Mouse (Mus musculus): ENCODE results near the gene Pxdn. TPM values are rescaled to one million over a fixed set of nuclear protein-coding genes. Genes with fewer than 3 reads are reported as not detected.

Gene Pxdn
- polyA plus RNA-seq, 1 experiment from 2014 or later, result 58.0 TPM

GRCm38 (mm10) chr12:29944650-29945049 lies 7.2 kb downstream of the Pxdn start:
- Histone ChIP-seq H3K4me2 (ENCODE audit: low read depth, low read length) (no peak overlapping the region), H3K27me3 (ENCODE audit: control insufficient read depth, insufficient read depth, low read length) (no peaks in the 10 kb centered on the region), H3K4me3 (ENCODE audit: low read length) (no peak overlapping the region), H3K36me3 (ENCODE audit: control insufficient read depth, insufficient read depth) (no peaks in the 10 kb centered on the region), H3K4me1 (ENCODE audit: control insufficient read depth, insufficient read depth, low read length) (peaks cover 64% of the 10 kb centered on the region), H3K27ac (ENCODE audit: low read length) (no peak overlapping the region), H3K9ac (ENCODE audit: low read length) (no peak overlapping the region), H3K9me3 (replicated peaks; ENCODE audit: control insufficient read depth, low read length) (no peaks in the 10 kb centered on the region)
- 64% methylated on average over 3 of the region's 3 CpGs for WGBS
- ATAC-seq (replicated peaks; ENCODE audit: extremely low read depth, insufficient read depth, low FRiP score), result no peak

- H3K9ac ChIP-seq (ENCODE audit: low read length), result no peak overlapping the region
- H3K36me3 ChIP-seq (ENCODE audit: control insufficient read depth, insufficient read depth), result no peaks in the 10 kb centered on the region
- H3K4me2 ChIP-seq (ENCODE audit: low read depth, low read length), result no peak overlapping the region
- no peak overlapping the region for H3K4me3 ChIP-seq (ENCODE audit: low read length)
- H3K27ac ChIP-seq (ENCODE audit: low read length), result no peak overlapping the region
- H3K4me1 ChIP-seq (ENCODE audit: control insufficient read depth, insufficient read depth, low read length), result peaks cover 58% of the 10 kb centered on the region
- 64% methylated on average over 6 of the region's 6 CpGs for WGBS
- H3K27me3 ChIP-seq (ENCODE audit: control insufficient read depth, insufficient read depth, low read length), result no peaks in the 10 kb centered on the region
- no peak for ATAC-seq (replicated peaks; ENCODE audit: extremely low read depth, insufficient read depth, low FRiP score)
- H3K9me3 ChIP-seq (replicated peaks; ENCODE audit: control insufficient read depth, low read length), result no peaks in the 10 kb centered on the region
Measured at GRCm38 (mm10) chr12:29945182-29945743, 7.9 kb downstream of the Pxdn start.

- 56% methylated on average over 6 of the region's 6 CpGs for WGBS
- peak; percentile 67 for ATAC-seq (replicated peaks; ENCODE audit: extremely low read depth, insufficient read depth, low FRiP score)
- H3K4me2 ChIP-seq (ENCODE audit: low read depth, low read length), result no peak overlapping the region
Measured at GRCm38 (mm10) chr12:29951043-29951442, 13.6 kb downstream of the Pxdn start.

GRCm38 (mm10) chr12:29951485-29951884 lies 14.1 kb downstream of the Pxdn start:
- H3K4me3 ChIP-seq (ENCODE audit: low read length), result no peak overlapping the region
- peak overlapping the region; percentile 64 for H3K27ac ChIP-seq (ENCODE audit: low read length)
- H3K9me3 ChIP-seq (replicated peaks; ENCODE audit: control insufficient read depth, low read length), result no peaks in the 10 kb centered on the region
- peaks cover 44% of the 10 kb centered on the region for H3K4me1 ChIP-seq (ENCODE audit: control insufficient read depth, insufficient read depth, low read length)
- ATAC-seq (replicated peaks; ENCODE audit: extremely low read depth, insufficient read depth, low FRiP score), result peak; percentile 4; the same call in 1 of the 2 replicates
- H3K4me2 ChIP-seq (ENCODE audit: low read depth, low read length), result no peak overlapping the region; the same call in 1 of the 2 replicates
- no peak overlapping the region for H3K9ac ChIP-seq (ENCODE audit: low read length)
- H3K36me3 ChIP-seq (ENCODE audit: control insufficient read depth, insufficient read depth), result no peaks in the 10 kb centered on the region
- WGBS, result 76% methylated on average over 5 of the region's 5 CpGs
- no peaks in the 10 kb centered on the region for H3K27me3 ChIP-seq (ENCODE audit: control insufficient read depth, insufficient read depth, low read length)

More at GRCm38 (mm10) chr12:29951043-29951442, 13.6 kb downstream of the Pxdn start:
- no peak overlapping the region for H3K4me3 ChIP-seq (ENCODE audit: low read length)
- H3K27ac ChIP-seq (ENCODE audit: low read length), result peak overlapping the region; percentile 67
- H3K9ac ChIP-seq (ENCODE audit: low read length), result no peak overlapping the region
- no peaks in the 10 kb centered on the region for H3K9me3 ChIP-seq (replicated peaks; ENCODE audit: control insufficient read depth, low read length)
- peaks cover 48% of the 10 kb centered on the region for H3K4me1 ChIP-seq (ENCODE audit: control insufficient read depth, insufficient read depth, low read length)
- no peaks in the 10 kb centered on the region for H3K36me3 ChIP-seq (ENCODE audit: control insufficient read depth, insufficient read depth)
- no peaks in the 10 kb centered on the region for H3K27me3 ChIP-seq (ENCODE audit: control insufficient read depth, insufficient read depth, low read length)

GRCm38 (mm10) chr12:29952102-29952501 lies 14.7 kb downstream of the Pxdn start:
- H3K36me3 ChIP-seq (ENCODE audit: control insufficient read depth, insufficient read depth), result no peaks in the 10 kb centered on the region
- ATAC-seq (replicated peaks; ENCODE audit: extremely low read depth, insufficient read depth, low FRiP score), result no peak
- peak overlapping the region; percentile 64 for H3K27ac ChIP-seq (ENCODE audit: low read length)
- H3K9me3 ChIP-seq (replicated peaks; ENCODE audit: control insufficient read depth, low read length), result no peaks in the 10 kb centered on the region
- no peak overlapping the region for H3K9ac ChIP-seq (ENCODE audit: low read length)
- H3K4me1 ChIP-seq (ENCODE audit: control insufficient read depth, insufficient read depth, low read length), result peaks cover 47% of the 10 kb centered on the region
- 35% methylated on average over 6 of the region's 6 CpGs for WGBS
- no peak overlapping the region for H3K4me3 ChIP-seq (ENCODE audit: low read length)
- no peaks in the 10 kb centered on the region for H3K27me3 ChIP-seq (ENCODE audit: control insufficient read depth, insufficient read depth, low read length)
- H3K4me2 ChIP-seq (ENCODE audit: low read depth, low read length), result no peak overlapping the region

GRCm38 (mm10) chr12:29953999-29954398 lies 16.6 kb downstream of the Pxdn start:
- peaks cover 43% of the 10 kb centered on the region for H3K4me1 ChIP-seq (ENCODE audit: control insufficient read depth, insufficient read depth, low read length)

GRCm38 (mm10) chr12:29954464-29954863 lies 17.1 kb downstream of the Pxdn start:
- H3K4me1 ChIP-seq (ENCODE audit: control insufficient read depth, insufficient read depth, low read length), result peaks cover 40% of the 10 kb centered on the region
- no peaks in the 10 kb centered on the region for H3K9me3 ChIP-seq (replicated peaks; ENCODE audit: control insufficient read depth, low read length)
- no peak for ATAC-seq (replicated peaks; ENCODE audit: extremely low read depth, insufficient read depth, low FRiP score)
- H3K4me3 ChIP-seq (ENCODE audit: low read length), result no peak overlapping the region
- no peak overlapping the region for H3K9ac ChIP-seq (ENCODE audit: low read length)
- peak overlapping the region; percentile 75 for H3K27ac ChIP-seq (ENCODE audit: low read length)
- 72% methylated on average over 3 of the region's 3 CpGs for WGBS
- no peaks in the 10 kb centered on the region for H3K36me3 ChIP-seq (ENCODE audit: control insufficient read depth, insufficient read depth)
- H3K4me2 ChIP-seq (ENCODE audit: low read depth, low read length), result no peak overlapping the region
- H3K27me3 ChIP-seq (ENCODE audit: control insufficient read depth, insufficient read depth, low read length), result no peaks in the 10 kb centered on the region

More at GRCm38 (mm10) chr12:29953999-29954398, 16.6 kb downstream of the Pxdn start:
- Histone ChIP-seq H3K27ac (ENCODE audit: low read length) (peak overlapping the region; percentile 75), H3K4me3 (ENCODE audit: low read length) (no peak overlapping the region), H3K4me2 (ENCODE audit: low read depth, low read length) (no peak overlapping the region), H3K36me3 (ENCODE audit: control insufficient read depth, insufficient read depth) (no peaks in the 10 kb centered on the region), H3K9me3 (replicated peaks; ENCODE audit: control insufficient read depth, low read length) (no peaks in the 10 kb centered on the region), H3K9ac (ENCODE audit: low read length) (no peak overlapping the region), H3K27me3 (ENCODE audit: control insufficient read depth, insufficient read depth, low read length) (no peaks in the 10 kb centered on the region)
- ATAC-seq (replicated peaks; ENCODE audit: extremely low read depth, insufficient read depth, low FRiP score), result peak; percentile 38
- WGBS, result 45% methylated on average over 11 of the region's 11 CpGs

GRCm38 (mm10) chr12:29956969-29957368 lies 19.6 kb downstream of the Pxdn start:
- no peak for ATAC-seq (replicated peaks; ENCODE audit: extremely low read depth, insufficient read depth, low FRiP score)
- no peaks in the 10 kb centered on the region for H3K27me3 ChIP-seq (ENCODE audit: control insufficient read depth, insufficient read depth, low read length)
- WGBS, result 67% methylated on average over 12 of the region's 12 CpGs

GRCm38 (mm10) chr12:29958637-29959036 lies 21.2 kb downstream of the Pxdn start:
- Histone ChIP-seq H3K4me3 (ENCODE audit: low read length) (no peak overlapping the region), H3K4me2 (ENCODE audit: low read depth, low read length) (no peak overlapping the region), H3K9ac (ENCODE audit: low read length) (no peak overlapping the region), H3K27ac (ENCODE audit: low read length) (no peak overlapping the region), H3K4me1 (ENCODE audit: control insufficient read depth, insufficient read depth, low read length) (peaks cover 34% of the 10 kb centered on the region), H3K36me3 (ENCODE audit: control insufficient read depth, insufficient read depth) (peaks cover 3% of the 10 kb centered on the region; the same call in 1 of the 2 replicates), H3K9me3 (replicated peaks; ENCODE audit: control insufficient read depth, low read length) (no peaks in the 10 kb centered on the region), H3K27me3 (ENCODE audit: control insufficient read depth, insufficient read depth, low read length) (no peaks in the 10 kb centered on the region)
- ATAC-seq (replicated peaks; ENCODE audit: extremely low read depth, insufficient read depth, low FRiP score), result no peak
- 76% methylated on average over 5 of the region's 5 CpGs for WGBS

More at GRCm38 (mm10) chr12:29956969-29957368, 19.6 kb downstream of the Pxdn start:
- Histone ChIP-seq H3K36me3 (ENCODE audit: control insufficient read depth, insufficient read depth) (no peaks in the 10 kb centered on the region), H3K4me2 (ENCODE audit: low read depth, low read length) (no peak overlapping the region), H3K4me1 (ENCODE audit: control insufficient read depth, insufficient read depth, low read length) (peaks cover 47% of the 10 kb centered on the region), H3K9ac (ENCODE audit: low read length) (no peak overlapping the region), H3K4me3 (ENCODE audit: low read length) (no peak overlapping the region), H3K27ac (ENCODE audit: low read length) (no peak overlapping the region), H3K9me3 (replicated peaks; ENCODE audit: control insufficient read depth, low read length) (no peaks in the 10 kb centered on the region)

Measured in heart, embryonic 16.5 days (tissue).